Mouse (Mus musculus): ENCODE measurements around the gene CN725425. TPM values are rescaled to one million over a fixed set of nuclear protein-coding genes. Genes with fewer than 3 reads are reported as not detected.
A peak's percentile ranks its signal among the peaks of the same experiment; 100 is the strongest.

Gene CN725425
- not detected for total RNA-seq (2021)
- long read RNA-seq, experiment 1: 0 reads
- long read RNA-seq, experiment 2: 0 reads

GRCm38 (mm10) chr15:91199256-91199905, at the start of gene CN725425:
Gene CN725425 (plus strand): TSS chr15:91199494.
- no peak for DNase-seq (ENCODE audit: low spot score in 2 of 2)

- peak in 1 of 2 experiments; percentile 20 for DNase-seq (ENCODE audit: low spot score in 2 of 2)
These were observed 46.7 kb upstream of the CN725425 start for GRCm38 (mm10) chr15:91152592-91152991.

GRCm38 (mm10) chr15:91153311-91153710, 46.0 kb upstream of the CN725425 start:
- no peak for DNase-seq (ENCODE audit: low spot score in 2 of 2)

- no peak for DNase-seq (ENCODE audit: low spot score in 2 of 2)
These were observed 38.1 kb upstream of the CN725425 start for GRCm38 (mm10) chr15:91161153-91161552.

- DNase-seq (ENCODE audit: low spot score in 2 of 2): no peak
These were observed 35.8 kb upstream of the CN725425 start for GRCm38 (mm10) chr15:91163454-91163853.

- no peak for DNase-seq (ENCODE audit: low spot score in 2 of 2)
These were observed 34.3 kb upstream of the CN725425 start for GRCm38 (mm10) chr15:91165021-91165420.

GRCm38 (mm10) chr15:91167850-91168562, 31.3 kb upstream of the CN725425 start:
- no peak for DNase-seq (ENCODE audit: low spot score in 2 of 2)

- DNase-seq (ENCODE audit: low spot score in 2 of 2): no peak
These were observed 28.5 kb upstream of the CN725425 start for GRCm38 (mm10) chr15:91170602-91171328.

GRCm38 (mm10) chr15:91171332-91171731, 28.0 kb upstream of the CN725425 start:
- no peak for DNase-seq (ENCODE audit: low spot score in 2 of 2)

GRCm38 (mm10) chr15:91172193-91172592, 27.1 kb upstream of the CN725425 start:
- DNase-seq (ENCODE audit: low spot score in 2 of 2): no peak

- DNase-seq (ENCODE audit: low spot score in 2 of 2): no peak
These were observed 20.5 kb upstream of the CN725425 start for GRCm38 (mm10) chr15:91178656-91179314.

- no peak for DNase-seq (ENCODE audit: low spot score in 2 of 2)
These were observed 19.2 kb upstream of the CN725425 start for GRCm38 (mm10) chr15:91179911-91180622.

GRCm38 (mm10) chr15:91186358-91186757, 12.9 kb upstream of the CN725425 start:
- DNase-seq (ENCODE audit: low spot score in 2 of 2): no peak

- no peak for DNase-seq (ENCODE audit: low spot score in 2 of 2)
These were observed 9.3 kb upstream of the CN725425 start for GRCm38 (mm10) chr15:91190026-91190425.

GRCm38 (mm10) chr15:91190519-91191207, 8.6 kb upstream of the CN725425 start:
- DNase-seq (ENCODE audit: low spot score in 2 of 2): no peak

GRCm38 (mm10) chr15:91191412-91192222, 7.7 kb upstream of the CN725425 start, which contains the start of gene Abcd2:
Gene Abcd2 (minus strand): TSS chr15:91191799.
- peak; percentile 54 to 78 for DNase-seq (ENCODE audit: low spot score in 2 of 2)

GRCm38 (mm10) chr15:91192223-91192598, 7.1 kb upstream of the CN725425 start:
- no peak for DNase-seq (ENCODE audit: low spot score in 2 of 2)

GRCm38 (mm10) chr15:91200833-91201232, 1.5 kb downstream of the CN725425 start:
- no peak for DNase-seq (ENCODE audit: low spot score in 2 of 2)

- DNase-seq (ENCODE audit: low spot score in 2 of 2): no peak
These were observed 3.2 kb downstream of the CN725425 start for GRCm38 (mm10) chr15:91202486-91202885.

Data from gastrocnemius, postnatal 4 days (tissue).